Mouse (Mus musculus) kidney, embryonic 14.5 days (tissue): ENCODE measurements around the gene Svs6. TPM values are rescaled to one million over a fixed set of nuclear protein-coding genes. Genes with fewer than 3 reads are reported as not detected.

Source experiments
- microRNA-seq: library from miRNA; unstranded; fragments of <30 nt; microRNA quantifications from one replicate; pipeline ENCODE4, GENCODE M21; 2016
- polyA plus RNA-seq: library from polyadenylated mRNA; unstranded; fragments of >200 nt; fragmentation: Nextera tagmentation; extraction: Ambion mirVana; gene quantifications from 2 replicates; pipeline ENCODE4 v1.2.1, GENCODE M21; 2014

Svs6 gene
- polyA plus RNA-seq, 1 experiment from 2014 or later: not detected

Small RNA genes within 50 kb of the gene (microRNA-seq; reads per million reads assigned to microRNA genes)
- gene Mir7678: not detected

Other genes starting within 250 kb of the Svs6 start
- 24.1 and 36.5 TPM in 2 replicates for gene Stk4, start 246.4 kb upstream of the Svs6 start, polyA plus RNA-seq
- gene Tomm34, start 245.6 kb upstream of the Svs6 start, polyA plus RNA-seq: 63.4 and 70.5 TPM in 2 replicates
- 0.16 TPM in 1 of 2 replicates, not detected in the other for gene Kcns1, start 145.6 kb upstream of the Svs6 start, polyA plus RNA-seq
- not detected in 2 replicates for gene Wfdc5, start 134.0 kb upstream of the Svs6 start, polyA plus RNA-seq
- not detected in 2 replicates for gene Wfdc12, start 126.1 kb upstream of the Svs6 start, polyA plus RNA-seq
- not detected in 2 replicates for gene Wfdc15a, start 116.6 kb upstream of the Svs6 start, polyA plus RNA-seq
- gene Wfdc15b, start 95.1 kb upstream of the Svs6 start, polyA plus RNA-seq: 76.1 and 106 TPM in 2 replicates
- gene Svs2, start 78.3 kb upstream of the Svs6 start, polyA plus RNA-seq: not detected in 2 replicates
- gene Svs3b, start 60.1 kb upstream of the Svs6 start, polyA plus RNA-seq: not detected in 2 replicates
- not detected in 2 replicates for gene Svs4, start 38.3 kb upstream of the Svs6 start, polyA plus RNA-seq
- not detected in 2 replicates for gene Svs3a, start 27.5 kb upstream of the Svs6 start, polyA plus RNA-seq
- gene Svs5, start 16.0 kb downstream of the Svs6 start, polyA plus RNA-seq: not detected in 2 replicates
- gene Slpi, start 72.3 kb downstream of the Svs6 start, polyA plus RNA-seq: 0.44 TPM in 1 of 2 replicates, not detected in the other
- not detected in 2 replicates for gene Rbpjl, start 86.4 kb downstream of the Svs6 start, polyA plus RNA-seq
- gene Matn4, start 88.4 kb downstream of the Svs6 start, polyA plus RNA-seq: 0.12 and 0.20 TPM in 2 replicates
- 87.8 and 108 TPM in 2 replicates for gene Sdc4, start 127.1 kb downstream of the Svs6 start, polyA plus RNA-seq
- gene Sys1, start 140.2 kb downstream of the Svs6 start, polyA plus RNA-seq: 66.8 and 69.4 TPM in 2 replicates
- 7.1 and 8.4 TPM in 2 replicates for gene Gm20458, start 144.2 kb downstream of the Svs6 start, polyA plus RNA-seq
- gene Trp53tg5, start 157.0 kb downstream of the Svs6 start, polyA plus RNA-seq: not detected in 2 replicates
- 12.4 and 14.7 TPM in 2 replicates for gene Dbndd2, start 169.4 kb downstream of the Svs6 start, polyA plus RNA-seq
- gene Pigt, start 180.8 kb downstream of the Svs6 start, polyA plus RNA-seq: 70.7 and 79.2 TPM in 2 replicates
- gene Wfdc2, start 245.7 kb downstream of the Svs6 start, polyA plus RNA-seq: 330 and 331 TPM in 2 replicates